Mouse (Mus musculus): Measurements from ENCODE around the gene Cd80.

DNA sequence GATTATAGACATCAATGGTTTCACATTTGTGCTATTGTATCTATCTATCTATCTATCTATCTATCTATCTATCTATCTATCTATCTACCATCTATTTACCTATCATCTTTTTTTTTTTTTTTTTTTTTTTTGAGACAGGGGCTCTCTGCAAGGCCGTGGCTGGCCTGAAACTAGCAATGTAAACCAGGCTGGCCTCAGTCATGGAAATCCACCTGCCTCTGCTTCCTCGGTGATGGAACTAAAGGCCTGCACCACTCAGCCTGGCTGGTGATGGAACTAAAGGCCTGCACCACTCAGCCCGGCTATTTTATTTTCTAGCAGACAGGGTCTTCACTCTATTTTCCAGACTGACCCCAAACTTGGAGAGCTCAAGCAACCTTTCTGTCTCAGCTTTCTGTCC lies 22.9 kb downstream of the Cd80 start:
- TF ChIP-seq GATA1 (IDR thresholded peaks at IDR 0.05; ENCODE audit: borderline replicate concordance, low read length) (no peak), FLI1 (IDR thresholded peaks at IDR 0.05; ENCODE audit: low read length) (no peak)
